Mouse (Mus musculus) monocyte, adult 5-6 weeks (primary cell): ENCODE measurements around the gene Nat8l. TPM values are rescaled to one million over a fixed set of nuclear protein-coding genes. Genes with fewer than 3 reads are reported as not detected.

Source experiments
- ATAC-seq: fragments of 153-309, 156-312 bp; replicated peaks from 2 replicates; pipeline ENCODE4 v1.8.0; 2017; ENCODE audit warnings: mild to moderate bottlenecking; ENCODE audit not compliant: low TSS enrichment, insufficient number of reproducible peaks, severe bottlenecking, poor library complexity, low FRiP score
- total RNA-seq: library from RNA; stranded (forward); fragments of 200-1000, 200-491, 200-594 nt; gene quantifications from 3 replicates; pipeline ENCODE4 v1.2.3, GENCODE M21; 2017

Gene Nat8l
- total RNA-seq, 1 experiment from 2014 or later = 8.4 TPM

DNA sequence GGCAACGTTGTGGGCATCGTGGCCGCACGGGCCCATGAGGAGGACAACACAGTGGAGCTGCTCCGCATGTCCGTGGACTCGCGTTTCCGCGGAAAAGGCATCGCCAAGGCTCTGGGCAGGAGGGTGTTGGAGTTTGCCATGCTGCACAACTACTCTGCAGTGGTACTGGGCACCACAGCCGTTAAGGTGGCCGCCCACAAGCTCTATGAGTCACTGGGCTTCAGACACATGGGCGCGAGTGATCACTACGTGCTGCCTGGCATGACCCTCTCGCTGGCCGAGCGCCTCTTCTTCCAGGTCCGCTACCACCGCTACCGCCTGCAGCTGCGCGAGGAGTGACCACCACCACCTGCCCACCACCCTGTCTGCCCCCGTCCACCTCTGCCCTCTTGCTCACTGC lies 5.0 kb downstream of the Nat8l start:
- ATAC-seq = no peak

- no peak for ATAC-seq
Measured at GRCm38 (mm10) chr5:34001401-34001800, 5.6 kb downstream of the Nat8l start.

DNA sequence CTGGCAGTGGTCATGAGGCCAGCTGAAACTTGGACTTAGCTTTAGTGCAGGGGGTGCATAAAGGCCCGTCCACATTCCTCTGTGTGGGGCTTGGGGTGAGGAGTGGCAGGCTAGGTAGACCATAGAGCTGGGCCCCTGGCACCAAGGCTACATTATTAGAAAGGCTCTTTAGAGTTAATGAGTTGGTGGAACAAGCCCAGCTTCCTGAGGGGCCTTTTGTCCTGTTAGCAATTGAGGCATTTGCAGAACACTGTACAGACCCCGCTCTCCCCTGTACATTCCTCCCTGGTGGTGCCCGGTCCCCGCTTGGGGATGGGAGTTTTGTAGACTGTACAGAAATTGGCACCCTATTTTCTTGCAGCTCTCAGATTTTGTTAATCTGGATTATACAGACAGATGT lies 6.9 kb downstream of the Nat8l start:
- ATAC-seq = no peak

GRCm38 (mm10) chr5:34004618-34005017 lies 8.8 kb downstream of the Nat8l start:
- no peak for ATAC-seq

- ATAC-seq = no peak
Measured at GRCm38 (mm10) chr5:34006832-34007231, 11.0 kb downstream of the Nat8l start.

GRCm38 (mm10) chr5:34007392-34007941 lies 11.7 kb downstream of the Nat8l start:
- ATAC-seq = no peak

DNA sequence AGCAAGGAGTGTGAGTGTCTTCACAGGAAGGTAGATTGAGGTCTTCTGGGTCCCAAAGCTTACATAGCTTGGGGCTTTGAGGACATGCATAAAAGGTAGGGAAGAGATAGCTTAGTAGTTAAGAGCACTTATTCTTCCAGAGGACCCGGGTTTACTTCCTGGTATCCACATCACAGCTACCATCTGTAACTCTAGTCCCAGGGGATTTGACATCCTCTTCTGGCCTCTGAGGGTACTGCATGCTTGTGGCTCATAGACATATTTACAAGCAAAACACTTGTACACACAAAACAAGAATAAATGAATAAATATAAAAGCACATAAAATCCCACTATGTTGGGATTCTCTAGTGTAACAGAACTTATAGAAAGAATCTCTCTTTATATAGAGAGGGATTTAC lies 18.9 kb downstream of the Nat8l start:
- no peak for ATAC-seq

- ATAC-seq = no peak
Measured at GRCm38 (mm10) chr5:34018968-34019367, 23.2 kb downstream of the Nat8l start.

- ATAC-seq = no peak
Measured at GRCm38 (mm10) chr5:34030101-34030500, 34.3 kb downstream of the Nat8l start.

GRCm38 (mm10) chr5:34031022-34031421 lies 35.2 kb downstream of the Nat8l start:
- ATAC-seq = no peak

GRCm38 (mm10) chr5:34032520-34032919 lies 36.7 kb downstream of the Nat8l start:
- ATAC-seq = no peak

Other genes starting within 250 kb of the Nat8l start
- gene Letm1, start 213.2 kb upstream of the Nat8l start, total RNA-seq = 15.7 to 27.1 TPM (median 21.0 TPM) in 3 replicates
- gene Nsd2, start 175.3 kb upstream of the Nat8l start, total RNA-seq = 28.8 to 58.1 TPM (median 35.7 TPM) in 3 replicates
- gene Nelfa, start 59.6 kb upstream of the Nat8l start, total RNA-seq = 16.4 to 26.9 TPM (median 19.6 TPM) in 3 replicates
- 4.8 TPM in 1 of 3 replicates, not detected in the others for gene Gm1673, start 12.6 kb upstream of the Nat8l start, total RNA-seq
- gene Poln, start 173.5 kb downstream of the Nat8l start, total RNA-seq = 2.1 TPM in 1 of 3 replicates, not detected in the others
- 107 to 199 TPM (median 133 TPM) in 3 replicates for gene Haus3, start 173.5 kb downstream of the Nat8l start, total RNA-seq
- gene Mxd4, start 191.7 kb downstream of the Nat8l start, total RNA-seq = 43.8 to 81.5 TPM (median 57.1 TPM) in 3 replicates